Mouse (Mus musculus): ENCODE measurements around the gene Rnd2.

The Rnd2 gene

GRCm38 (mm10) chr11:101507090-101507489 lies 42.3 kb downstream of the Rnd2 start:
- ChIA-PET POLR2A (interaction anchor here (0.5 to 8.7 kb wide), 33 partner anchors 10 to 83 kb away, joined by 3 to 78 read pairs (median 6); partner anchors contain the start of genes Nbr1 (in 2 of the 4), Rpl27 (in 2 of the 4), Rnd2 (in 1 of the 4) and Tmem106a (in 1 of the 4)), CTCF (interaction anchor here in 3 of 4 experiments (0.5 to 1.6 kb wide), 4 partner anchors 40 to 90 kb away, joined by 3 to 5 read pairs (median 4); partner anchors contain the start of gene Rpl27 (in 1 of the 3))

GRCm38 (mm10) chr11:101518937-101519336 lies 54.1 kb downstream of the Rnd2 start:
- POLR2A ChIA-PET = interaction anchor here in 3 of 4 experiments (0.8 to 8.7 kb wide), 24 partner anchors 8 to 223 kb away, joined by 3 to 78 read pairs (median 4); partner anchors contain the start of genes Tmem106a (in 2 of the 3), Rnd2 (in 1 of the 3) and Rpl27 (in 1 of the 3)

GRCm38 (mm10) chr11:101519364-101519763 lies 54.6 kb downstream of the Rnd2 start:
- ChIA-PET CTCF (interaction anchor here in 2 of 4 experiments (0.6 to 1.5 kb wide), 6 partner anchors 35 to 100 kb away, joined by 3 to 8 read pairs (median 4); no protein-coding TSS in a partner anchor), POLR2A (interaction anchor here in 3 of 4 experiments (0.6 to 8.7 kb wide), 22 partner anchors 9 to 223 kb away, joined by 3 to 78 read pairs (median 6); partner anchors contain the start of genes Tmem106a (in 2 of the 3), Rnd2 (in 1 of the 3) and Rpl27 (in 1 of the 3))

More at GRCm38 (mm10) chr11:101518937-101519336, 54.1 kb downstream of the Rnd2 start:
- CTCF ChIA-PET = interaction anchor here in 2 of 4 experiments (0.6 to 1.5 kb wide), 8 partner anchors 34 to 1143 kb away, joined by 3 to 8 read pairs (median 4); partner anchors contain the start of gene Tmem106a (in 1 of the 2)

Measured in embryonic stem cell, embryonic (primary cell).